Mouse (Mus musculus): ENCODE data around the gene Anp32b. TPM values are rescaled to one million over a fixed set of nuclear protein-coding genes. Genes with fewer than 3 reads are reported as not detected.
A peak's percentile ranks its signal among the peaks of the same experiment; 100 is the strongest.

The Anp32b gene
- polyA plus RNA-seq, 1 experiment = 311 TPM

GRCm38 (mm10) chr4:46454097-46454864 lies 3.6 kb downstream of the Anp32b start:
- Histone ChIP-seq H3K4me3 (ENCODE audit: insufficient read depth, poor library complexity, severe bottlenecking) (no peak overlapping the region), H3K79me3 (ENCODE audit: low read depth) (peaks cover 71% of the 10 kb centered on the region), H3K79me2 (ENCODE audit: control insufficient read depth, insufficient read depth) (peaks cover 81% of the 10 kb centered on the region), H3ac (ENCODE audit: control insufficient read depth, insufficient read length, low read depth) (no peak overlapping the region), H3K36me3 (ENCODE audit: control insufficient read depth, insufficient read depth) (peaks cover 52% of the 10 kb centered on the region), H3K27me3 (ENCODE audit: control insufficient read depth, insufficient read depth, insufficient read length) (no peaks in the 10 kb centered on the region)
- TF ChIP-seq CTCF (IDR thresholded peaks at IDR 0.05; ENCODE audit: control insufficient read depth, insufficient read depth, insufficient read length) (no peak), USF1 (IDR thresholded peaks at IDR 0.05; ENCODE audit: low read depth) (no peak), MYOG (IDR thresholded peaks at IDR 0.05; ENCODE audit: control insufficient read depth, extremely low read depth, insufficient read length) (no peak), CEBPB (IDR thresholded peaks at IDR 0.05; ENCODE audit: low read depth) (no peak), FOSL1 (IDR thresholded peaks at IDR 0.05; ENCODE audit: insufficient read depth, low read length, poor library complexity, severe bottlenecking) (no peak), MYOD1 (IDR thresholded peaks at IDR 0.05; ENCODE audit: control insufficient read depth, insufficient read length, low read depth) (no peak), MAX (IDR thresholded peaks at IDR 0.05) (no peak)

DNA sequence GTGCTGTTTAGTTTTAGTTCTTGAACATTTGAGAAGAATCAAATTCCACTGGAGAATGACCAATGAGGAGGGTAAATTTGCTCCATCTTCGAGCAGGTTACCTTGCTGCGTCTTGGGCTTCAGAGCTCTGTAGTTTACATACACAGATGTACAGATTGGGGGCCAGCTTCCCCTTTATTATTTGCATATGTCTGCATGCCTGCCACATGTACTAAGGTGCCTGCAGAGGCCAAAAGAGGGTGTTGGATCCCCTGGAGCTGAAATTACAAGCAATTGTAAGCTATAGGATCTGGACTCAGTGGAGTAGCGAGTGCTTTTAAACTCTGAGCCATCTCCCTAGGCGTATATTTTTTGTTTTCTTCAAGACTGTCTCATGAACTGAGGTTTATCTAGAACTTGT lies 6.1 kb downstream of the Anp32b start:
- Histone ChIP-seq H3K27me3 (ENCODE audit: control insufficient read depth, insufficient read depth, insufficient read length) (no peaks in the 10 kb centered on the region), H3K36me3 (ENCODE audit: control insufficient read depth, insufficient read depth) (peaks cover 77% of the 10 kb centered on the region), H3ac (ENCODE audit: control insufficient read depth, insufficient read length, low read depth) (no peak overlapping the region), H3K79me2 (ENCODE audit: control insufficient read depth, insufficient read depth) (peaks cover 100% of the 10 kb centered on the region), H3K79me3 (ENCODE audit: low read depth) (peaks cover 95% of the 10 kb centered on the region), H3K4me3 (ENCODE audit: insufficient read depth, poor library complexity, severe bottlenecking) (no peak overlapping the region)
- TF ChIP-seq CEBPB (IDR thresholded peaks at IDR 0.05; ENCODE audit: low read depth) (no peak), MYOD1 (IDR thresholded peaks at IDR 0.05; ENCODE audit: control insufficient read depth, insufficient read length, low read depth) (no peak), MAX (IDR thresholded peaks at IDR 0.05) (no peak), FOSL1 (IDR thresholded peaks at IDR 0.05; ENCODE audit: insufficient read depth, low read length, poor library complexity, severe bottlenecking) (no peak), USF1 (IDR thresholded peaks at IDR 0.05; ENCODE audit: low read depth) (no peak), CTCF (IDR thresholded peaks at IDR 0.05; ENCODE audit: control insufficient read depth, insufficient read depth, insufficient read length) (no peak), MYOG (IDR thresholded peaks at IDR 0.05; ENCODE audit: control insufficient read depth, extremely low read depth, insufficient read length) (no peak)

GRCm38 (mm10) chr4:46457186-46457585 lies 6.5 kb downstream of the Anp32b start:
- no peak overlapping the region for H3K4me3 ChIP-seq (ENCODE audit: insufficient read depth, poor library complexity, severe bottlenecking)
- no peak overlapping the region for H3ac ChIP-seq (ENCODE audit: control insufficient read depth, insufficient read length, low read depth)
- no peak for TF ChIP-seq USF1 (IDR thresholded peaks at IDR 0.05; ENCODE audit: low read depth)
- no peak for TF ChIP-seq MYOD1 (IDR thresholded peaks at IDR 0.05; ENCODE audit: control insufficient read depth, insufficient read length, low read depth)
- no peaks in the 10 kb centered on the region for H3K27me3 ChIP-seq (ENCODE audit: control insufficient read depth, insufficient read depth, insufficient read length)
- peaks cover 100% of the 10 kb centered on the region for H3K79me2 ChIP-seq (ENCODE audit: control insufficient read depth, insufficient read depth)
- H3K36me3 ChIP-seq (ENCODE audit: control insufficient read depth, insufficient read depth) = peaks cover 81% of the 10 kb centered on the region
- H3K79me3 ChIP-seq (ENCODE audit: low read depth) = peaks cover 100% of the 10 kb centered on the region

GRCm38 (mm10) chr4:46458411-46458810 lies 7.7 kb downstream of the Anp32b start:
- Histone ChIP-seq H3K79me3 (ENCODE audit: low read depth) (peaks cover 100% of the 10 kb centered on the region), H3K79me2 (ENCODE audit: control insufficient read depth, insufficient read depth) (peaks cover 100% of the 10 kb centered on the region), H3K4me3 (ENCODE audit: insufficient read depth, poor library complexity, severe bottlenecking) (no peak overlapping the region), H3K27me3 (ENCODE audit: control insufficient read depth, insufficient read depth, insufficient read length) (no peaks in the 10 kb centered on the region), H3K36me3 (ENCODE audit: control insufficient read depth, insufficient read depth) (peaks cover 87% of the 10 kb centered on the region), H3ac (ENCODE audit: control insufficient read depth, insufficient read length, low read depth) (no peak overlapping the region)
- TF ChIP-seq CTCF (IDR thresholded peaks at IDR 0.05; ENCODE audit: control insufficient read depth, insufficient read depth, insufficient read length) (no peak), MYOG (IDR thresholded peaks at IDR 0.05; ENCODE audit: control insufficient read depth, extremely low read depth, insufficient read length) (no peak), CEBPB (IDR thresholded peaks at IDR 0.05; ENCODE audit: low read depth) (no peak), MAX (IDR thresholded peaks at IDR 0.05) (no peak), FOSL1 (IDR thresholded peaks at IDR 0.05; ENCODE audit: insufficient read depth, low read length, poor library complexity, severe bottlenecking) (no peak), USF1 (IDR thresholded peaks at IDR 0.05; ENCODE audit: low read depth) (no peak), MYOD1 (IDR thresholded peaks at IDR 0.05; ENCODE audit: control insufficient read depth, insufficient read length, low read depth) (no peak)

DNA sequence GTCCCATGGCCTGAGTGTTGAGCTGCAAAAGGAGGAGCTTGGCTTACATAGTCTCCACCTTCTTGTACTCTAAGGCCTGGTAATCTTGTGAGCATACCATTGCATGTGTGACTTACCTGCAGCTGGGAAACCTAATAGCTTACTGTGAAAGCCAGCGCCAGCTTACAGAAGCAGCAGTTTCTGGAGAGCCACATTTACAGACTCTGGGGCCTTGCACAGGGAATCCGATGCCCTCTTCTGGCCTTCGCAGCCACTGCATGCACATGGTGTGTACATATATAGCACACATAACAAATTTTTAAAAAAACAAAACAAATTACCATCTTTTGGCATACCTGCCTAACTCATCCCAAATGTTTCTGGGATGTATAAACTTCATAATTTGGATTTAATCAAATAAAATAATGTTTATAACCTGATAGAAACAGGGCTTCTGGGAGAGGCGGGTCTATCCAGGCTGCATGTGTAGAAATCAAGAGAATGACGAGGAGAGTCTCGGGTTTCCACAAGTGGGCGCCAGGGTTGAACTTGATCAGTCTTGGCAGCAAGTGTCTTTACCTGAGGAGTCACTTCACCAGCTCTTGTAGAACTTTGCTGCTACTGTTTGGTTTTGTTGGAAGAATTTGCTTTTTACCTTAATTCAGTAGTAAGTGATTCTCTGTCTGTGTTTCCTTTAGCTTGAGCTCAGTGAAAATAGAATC lies 12.6 kb downstream of the Anp32b start:
- Histone ChIP-seq H3K27me3 (ENCODE audit: control insufficient read depth, insufficient read depth, insufficient read length) (no peaks in the 10 kb centered on the region), H3K79me3 (ENCODE audit: low read depth) (peaks cover 95% of the 10 kb centered on the region), H3K79me2 (ENCODE audit: control insufficient read depth, insufficient read depth) (peaks cover 100% of the 10 kb centered on the region), H3K4me3 (ENCODE audit: insufficient read depth, poor library complexity, severe bottlenecking) (no peak overlapping the region), H3ac (ENCODE audit: control insufficient read depth, insufficient read length, low read depth) (no peak overlapping the region), H3K36me3 (ENCODE audit: control insufficient read depth, insufficient read depth) (peaks cover 92% of the 10 kb centered on the region)
- TF ChIP-seq MYOD1 (IDR thresholded peaks at IDR 0.05; ENCODE audit: control insufficient read depth, insufficient read length, low read depth) (no peak), CTCF (IDR thresholded peaks at IDR 0.05; ENCODE audit: control insufficient read depth, insufficient read depth, insufficient read length) (peak; percentile 3)
